Mouse (Mus musculus) embryonic facial prominence, embryonic 12.5 days (tissue): Measurements from ENCODE around the gene Olfr480. TPM values are rescaled to one million over a fixed set of nuclear protein-coding genes. Genes with fewer than 3 reads are reported as not detected.

Source experiments
- ATAC-seq: fragments of 200-750 bp; cut with Nextera tagmentation; 2 replicates; pipeline ENCODE4 v1.8.0; 2017; ENCODE audit not compliant: insufficient number of reproducible peaks, insufficient read depth, low FRiP score, low TSS enrichment
- H3K27ac ChIP-seq: fragments of 300-500 bp; sonication (generic); 2 replicates; pipeline ENCODE4 v1.5.1; 2016; ENCODE audit warnings: mild to moderate bottlenecking
- H3K27me3 ChIP-seq: fragments of 300-500 bp; sonication (generic); 2 replicates; pipeline ENCODE4 v1.6.1; 2016; ENCODE audit warnings: mild to moderate bottlenecking, moderate library complexity
- H3K36me3 ChIP-seq: fragments of 300-500 bp; sonication (generic); 2 replicates; pipeline ENCODE4 v1.6.1; 2016; ENCODE audit warnings: mild to moderate bottlenecking
- H3K4me1 ChIP-seq: fragments of 300-500 bp; sonication (generic); 2 replicates; pipeline ENCODE4 v1.6.1; 2016
- H3K4me2 ChIP-seq: fragments of 300-500 bp; sonication (generic); replicated peaks from 2 replicates; pipeline ENCODE4 v1.6.1; 2016; ENCODE audit warnings: mild to moderate bottlenecking, moderate library complexity
- H3K4me3 ChIP-seq: fragments of 300-500 bp; sonication (generic); 2 replicates; pipeline ENCODE4 v1.5.1; 2016; ENCODE audit warnings: mild to moderate bottlenecking
- H3K9ac ChIP-seq: fragments of 300-500 bp; sonication (generic); 2 replicates; pipeline ENCODE4 v1.6.1; 2016; ENCODE audit warnings: mild to moderate bottlenecking, moderate library complexity
- H3K9me3 ChIP-seq: fragments of 300-500 bp; sonication (generic); 2 replicates; pipeline ENCODE4 v1.6.1; 2016; ENCODE audit warnings: mild to moderate bottlenecking, moderate library complexity
- WGBS: fragments of 180-500 bp; shearing (Covaris S2); methylation state at CpG from one replicate; pipeline ENCODE4 v1.1.7; 2016; 5-methylcytosine and 5-hydroxymethylcytosine counted together
- polyA plus RNA-seq: library from polyadenylated mRNA; unstranded; fragments of >200 nt; fragmentation: Nextera tagmentation; extraction: Ambion mirVana; gene quantifications from 2 replicates; pipeline ENCODE4 v1.2.1, GENCODE M21; 2016

The Olfr480 gene
- not detected in 2 replicates for polyA plus RNA-seq

DNA sequence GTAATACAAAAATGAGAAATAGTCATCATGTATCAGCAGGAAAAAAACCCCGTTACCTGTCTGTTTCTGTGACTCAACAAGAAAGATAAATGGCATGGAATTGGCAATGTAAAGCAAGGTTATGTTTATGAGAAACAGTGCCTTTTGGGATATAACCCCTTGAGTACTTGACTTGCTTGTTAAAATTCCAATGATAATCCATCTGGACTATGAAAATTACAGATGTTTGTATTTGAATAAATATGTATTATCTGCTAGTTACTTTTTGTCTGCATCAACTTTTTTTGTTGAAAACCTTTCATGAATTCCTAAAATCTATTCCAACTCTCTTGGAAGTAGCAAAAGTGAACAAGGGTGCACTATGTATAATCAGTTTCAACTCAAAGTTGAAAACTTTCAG lies at the start of gene Olfr480:
TSS of gene Olfr480 (minus strand) at position 101 of the 400 bp plus-strand sequence.
- no peaks in the 10 kb centered on the region for H3K36me3 ChIP-seq
- no peak for ATAC-seq
- no peaks in the 10 kb centered on the region for H3K9me3 ChIP-seq
- H3K4me2 ChIP-seq, result no peak within 1 kb of the TSS
- H3K4me1 ChIP-seq, result no peaks in the 10 kb centered on the region
- H3K4me3 ChIP-seq, result no peak within 1 kb of the TSS
- no peak within 1 kb of the TSS for H3K9ac ChIP-seq
- no peak within 1 kb of the TSS for H3K27ac ChIP-seq
- no peaks in the 10 kb centered on the region for H3K27me3 ChIP-seq
- 86% methylated on average over 1 of the region's 1 CpGs for WGBS

DNA sequence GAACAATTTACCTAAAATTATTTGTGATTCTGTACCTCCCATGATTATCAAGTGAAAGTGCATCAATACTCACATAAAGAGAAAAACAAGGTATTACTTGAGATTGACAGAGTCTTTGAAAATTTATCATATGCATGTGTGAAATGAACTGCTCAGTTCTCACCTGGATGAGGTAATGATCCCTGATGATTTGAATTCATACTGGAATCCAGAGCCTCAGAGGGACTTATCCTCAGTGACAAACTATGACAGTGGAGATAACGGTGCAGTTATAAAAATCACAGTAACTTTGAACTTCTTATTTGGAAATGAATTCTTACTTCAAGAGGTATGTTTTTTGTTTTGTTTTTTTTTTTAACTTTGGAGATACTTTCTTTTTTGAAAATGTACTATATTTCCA lies 33.4 kb upstream of the Olfr480 start, which contains the start of gene Olfr483:
TSS of gene Olfr483 (plus strand) at position 301 of the 400 bp plus-strand sequence.
- H3K9me3 ChIP-seq, result no peaks in the 10 kb centered on the region
- H3K4me3 ChIP-seq, result no peak within 1 kb of the TSS
- H3K27me3 ChIP-seq, result no peaks in the 10 kb centered on the region
- no peak within 1 kb of the TSS for H3K9ac ChIP-seq
- no peak within 1 kb of the TSS for H3K27ac ChIP-seq
- no peaks in the 10 kb centered on the region for H3K36me3 ChIP-seq
- no peak for ATAC-seq
- WGBS, result 95% methylated on average over 1 of the region's 1 CpGs
- no peaks in the 10 kb centered on the region for H3K4me1 ChIP-seq
- H3K4me2 ChIP-seq, result no peak within 1 kb of the TSS

DNA sequence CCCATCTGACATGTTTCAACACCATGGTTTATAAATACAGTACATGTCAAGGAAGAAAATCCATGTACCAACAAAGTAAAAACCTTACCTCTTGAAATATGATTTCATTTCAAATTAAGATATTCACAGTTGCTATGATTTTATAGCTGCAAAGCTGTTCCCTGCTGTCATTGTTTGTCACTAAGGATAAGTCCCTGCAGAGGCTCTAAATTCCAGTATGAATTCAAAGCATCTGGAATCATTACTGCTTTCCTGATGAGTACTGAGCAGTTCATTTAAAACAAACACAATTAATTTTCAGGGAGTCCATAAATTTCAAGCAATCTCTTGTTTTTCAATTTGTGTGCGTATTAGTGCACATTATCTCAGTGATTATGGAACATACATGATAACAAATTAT lies 30.3 kb upstream of the Olfr480 start, which contains the start of gene Olfr482:
TSS of gene Olfr482 (minus strand) at position 101 of the 400 bp plus-strand sequence.
- no peak for ATAC-seq
- Histone ChIP-seq H3K27ac (no peak within 1 kb of the TSS), H3K9ac (no peak within 1 kb of the TSS), H3K9me3 (no peaks in the 10 kb centered on the region), H3K36me3 (no peaks in the 10 kb centered on the region), H3K27me3 (no peaks in the 10 kb centered on the region), H3K4me3 (no peak within 1 kb of the TSS), H3K4me1 (no peaks in the 10 kb centered on the region), H3K4me2 (no peak within 1 kb of the TSS)
- 79% methylated on average over 1 of the region's 1 CpGs for WGBS

GRCm38 (mm10) chr7:108079555-108079954 lies 12.4 kb upstream of the Olfr480 start, which contains the start of gene Olfr481:
Olfr481 (plus strand) TSS chr7:108079855.
- no peak within 1 kb of the TSS for H3K4me2 ChIP-seq
- H3K9me3 ChIP-seq, result no peaks in the 10 kb centered on the region
- no peak within 1 kb of the TSS for H3K27ac ChIP-seq
- no peaks in the 10 kb centered on the region for H3K27me3 ChIP-seq
- no peaks in the 10 kb centered on the region for H3K4me1 ChIP-seq
- H3K4me3 ChIP-seq, result no peak within 1 kb of the TSS
- no peaks in the 10 kb centered on the region for H3K36me3 ChIP-seq
- ATAC-seq, result no peak
- H3K9ac ChIP-seq, result no peak within 1 kb of the TSS

- 91% methylated on average over 2 of the region's 2 CpGs for WGBS
- no peaks in the 10 kb centered on the region for H3K4me1 ChIP-seq
- H3K4me2 ChIP-seq, result no peak within 1 kb of the TSS
- no peak within 1 kb of the TSS for H3K9ac ChIP-seq
- ATAC-seq, result no peak
- no peaks in the 10 kb centered on the region for H3K27me3 ChIP-seq
- H3K27ac ChIP-seq, result no peak within 1 kb of the TSS
- H3K9me3 ChIP-seq, result no peaks in the 10 kb centered on the region
- no peaks in the 10 kb centered on the region for H3K36me3 ChIP-seq
- no peak within 1 kb of the TSS for H3K4me3 ChIP-seq
These were observed 16.8 kb downstream of the Olfr480 start, which contains the start of gene Olfr479 for GRCm38 (mm10) chr7:108050393-108050792. Olfr479 (plus strand) TSS chr7:108050693.

DNA sequence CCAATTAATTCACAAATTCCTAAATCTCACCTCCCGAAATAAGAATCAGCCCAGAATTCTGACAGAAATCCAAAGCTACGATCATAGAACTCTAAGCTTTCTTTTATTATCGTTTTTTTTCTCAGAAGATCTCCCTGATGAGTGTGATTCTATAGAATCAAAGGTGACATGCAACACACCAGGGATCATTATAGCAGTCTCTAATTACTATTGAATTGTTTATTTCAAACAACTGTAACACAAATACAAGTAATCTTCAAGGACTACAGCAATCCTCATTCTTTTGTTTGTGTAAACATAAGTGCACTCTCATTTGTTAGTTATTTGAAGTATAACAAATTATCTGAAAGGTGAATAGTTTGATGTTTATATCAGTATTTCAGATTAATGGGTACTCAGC lies 33.3 kb downstream of the Olfr480 start, which contains the start of gene Olfr478:
TSS of gene Olfr478 (minus strand) at position 101 of the 400 bp plus-strand sequence.
- no peak within 1 kb of the TSS for H3K4me2 ChIP-seq
- H3K9ac ChIP-seq, result no peak within 1 kb of the TSS
- H3K9me3 ChIP-seq, result no peaks in the 10 kb centered on the region
- no peaks in the 10 kb centered on the region for H3K27me3 ChIP-seq
- no peaks in the 10 kb centered on the region for H3K36me3 ChIP-seq
- WGBS, result 76% methylated on average over 3 of the region's 3 CpGs
- no peak for ATAC-seq
- no peaks in the 10 kb centered on the region for H3K4me1 ChIP-seq
- no peak within 1 kb of the TSS for H3K27ac ChIP-seq
- no peak within 1 kb of the TSS for H3K4me3 ChIP-seq

Other genes with a start within 250 kb of the Olfr480 start
- not detected in 2 replicates for gene Olfr469, start 241.8 kb downstream of the Olfr480 start, polyA plus RNA-seq
- gene Olfr470, start 219.9 kb downstream of the Olfr480 start, polyA plus RNA-seq, result not detected in 2 replicates
- not detected in 2 replicates for gene Olfr472, start 169.4 kb downstream of the Olfr480 start, polyA plus RNA-seq
- gene Olfr473, start 136.9 kb downstream of the Olfr480 start, polyA plus RNA-seq, result not detected in 2 replicates
- gene Olfr474, start 112.7 kb downstream of the Olfr480 start, polyA plus RNA-seq, result not detected in 2 replicates
- gene Olfr476, start 102.5 kb downstream of the Olfr480 start, polyA plus RNA-seq, result not detected in 2 replicates
- not detected in 2 replicates for gene Olfr477, start 80.7 kb downstream of the Olfr480 start, polyA plus RNA-seq
- gene Olfr478, start 33.4 kb downstream of the Olfr480 start, polyA plus RNA-seq, result not detected in 2 replicates
- gene Olfr479, start 16.7 kb downstream of the Olfr480 start, polyA plus RNA-seq, result not detected in 2 replicates
- not detected in 2 replicates for gene Olfr481, start 12.5 kb upstream of the Olfr480 start, polyA plus RNA-seq
- gene Olfr482, start 30.2 kb upstream of the Olfr480 start, polyA plus RNA-seq, result not detected in 2 replicates
- not detected in 2 replicates for gene Olfr483, start 33.5 kb upstream of the Olfr480 start, polyA plus RNA-seq
- gene Olfr484, start 60.1 kb upstream of the Olfr480 start, polyA plus RNA-seq, result not detected in 2 replicates
- gene Olfr485, start 92.5 kb upstream of the Olfr480 start, polyA plus RNA-seq, result not detected in 2 replicates
- not detected in 2 replicates for gene Olfr486, start 105.4 kb upstream of the Olfr480 start, polyA plus RNA-seq
- not detected in 2 replicates for gene Olfr487, start 147.3 kb upstream of the Olfr480 start, polyA plus RNA-seq
- not detected in 2 replicates for gene Olfr488, start 191.0 kb upstream of the Olfr480 start, polyA plus RNA-seq
- gene Olfr490, start 221.6 kb upstream of the Olfr480 start, polyA plus RNA-seq, result not detected in 2 replicates
- not detected in 2 replicates for gene Olfr491, start 246.1 kb upstream of the Olfr480 start, polyA plus RNA-seq